Mouse (Mus musculus): ENCODE measurements around the gene Slc36a3. TPM values are rescaled to one million over a fixed set of nuclear protein-coding genes. Genes with fewer than 3 reads are reported as not detected.

The Slc36a3 gene
- not detected in 2 replicates for polyA plus RNA-seq (2014; fragmentation: Nextera tagmentation; extraction: Ambion mirVana)

- no peak for ATAC-seq (ENCODE audit: low FRiP score)
- Histone ChIP-seq H3K9ac (no peak within 1 kb of the TSS), H3K36me3 (replicated peaks; ENCODE audit: control insufficient read depth, insufficient read depth) (no peaks in the 10 kb centered on the region), H3K9me3 (ENCODE audit: control insufficient read depth, low read length) (no peaks in the 10 kb centered on the region), H3K27ac (no peak within 1 kb of the TSS), H3K4me1 (replicated peaks; ENCODE audit: control insufficient read depth, insufficient read depth, low read length) (no peaks in the 10 kb centered on the region), H3K27me3 (ENCODE audit: control insufficient read depth, insufficient read depth, low read length) (no peaks in the 10 kb centered on the region), H3K4me3 (replicated peaks; ENCODE audit: low read length) (no peak within 1 kb of the TSS), H3K4me2 (replicated peaks) (no peak within 1 kb of the TSS)
- DNase-seq (ENCODE audit: low spot score), result no peak
- 94% methylated on average over 3 of the region's 3 CpGs for WGBS
These were observed at the start of gene Slc36a3 for GRCm38 (mm10) chr11:55151608-55152007. TSS of gene Slc36a3 (minus strand) at chr11:55151708.

- DNase-seq (ENCODE audit: low spot score), result no peak
- no peaks in the 10 kb centered on the region for H3K9me3 ChIP-seq (ENCODE audit: control insufficient read depth, low read length)
- no peak overlapping the region for H3K4me3 ChIP-seq (replicated peaks; ENCODE audit: low read length)
- H3K9ac ChIP-seq, result no peak overlapping the region
- H3K4me1 ChIP-seq (replicated peaks; ENCODE audit: control insufficient read depth, insufficient read depth, low read length), result no peaks in the 10 kb centered on the region
- no peaks in the 10 kb centered on the region for H3K36me3 ChIP-seq (replicated peaks; ENCODE audit: control insufficient read depth, insufficient read depth)
- H3K27ac ChIP-seq, result no peak overlapping the region
- ATAC-seq (ENCODE audit: low FRiP score), result no peak
- H3K27me3 ChIP-seq (ENCODE audit: control insufficient read depth, insufficient read depth, low read length), result no peaks in the 10 kb centered on the region
- 81% methylated on average over 8 of the region's 8 CpGs for WGBS
- no peak overlapping the region for H3K4me2 ChIP-seq (replicated peaks)
These were observed 46.4 kb upstream of the Slc36a3 start for GRCm38 (mm10) chr11:55197740-55198510.

- DNase-seq (ENCODE audit: low spot score), result no peak
- WGBS, result 71% methylated on average over 6 of the region's 6 CpGs
These were observed 45.6 kb upstream of the Slc36a3 start for GRCm38 (mm10) chr11:55197086-55197485.

GRCm38 (mm10) chr11:55190216-55190615 lies 38.7 kb upstream of the Slc36a3 start:
- H3K9me3 ChIP-seq (ENCODE audit: control insufficient read depth, low read length), result no peaks in the 10 kb centered on the region

More at GRCm38 (mm10) chr11:55197086-55197485, 45.6 kb upstream of the Slc36a3 start:
- no peak overlapping the region for H3K9ac ChIP-seq
- H3K4me3 ChIP-seq (replicated peaks; ENCODE audit: low read length), result no peak overlapping the region
- no peak for ATAC-seq (ENCODE audit: low FRiP score)
- no peak overlapping the region for H3K27ac ChIP-seq
- no peaks in the 10 kb centered on the region for H3K9me3 ChIP-seq (ENCODE audit: control insufficient read depth, low read length)
- no peaks in the 10 kb centered on the region for H3K27me3 ChIP-seq (ENCODE audit: control insufficient read depth, insufficient read depth, low read length)
- no peaks in the 10 kb centered on the region for H3K4me1 ChIP-seq (replicated peaks; ENCODE audit: control insufficient read depth, insufficient read depth, low read length)
- no peak overlapping the region for H3K4me2 ChIP-seq (replicated peaks)
- no peaks in the 10 kb centered on the region for H3K36me3 ChIP-seq (replicated peaks; ENCODE audit: control insufficient read depth, insufficient read depth)

GRCm38 (mm10) chr11:55187777-55188176 lies 36.3 kb upstream of the Slc36a3 start:
- DNase-seq (ENCODE audit: low spot score) (no peak), ATAC-seq (ENCODE audit: low FRiP score) (no peak)
- H3K4me2 ChIP-seq (replicated peaks), result no peak overlapping the region
- H3K27ac ChIP-seq, result no peak overlapping the region
- H3K36me3 ChIP-seq (replicated peaks; ENCODE audit: control insufficient read depth, insufficient read depth), result no peaks in the 10 kb centered on the region
- H3K9me3 ChIP-seq (ENCODE audit: control insufficient read depth, low read length), result no peaks in the 10 kb centered on the region
- WGBS, result 83% methylated on average over 6 of the region's 6 CpGs
- no peak overlapping the region for H3K9ac ChIP-seq
- H3K27me3 ChIP-seq (ENCODE audit: control insufficient read depth, insufficient read depth, low read length), result no peaks in the 10 kb centered on the region
- no peak overlapping the region for H3K4me3 ChIP-seq (replicated peaks; ENCODE audit: low read length)
- H3K4me1 ChIP-seq (replicated peaks; ENCODE audit: control insufficient read depth, insufficient read depth, low read length), result no peaks in the 10 kb centered on the region

More at GRCm38 (mm10) chr11:55190216-55190615, 38.7 kb upstream of the Slc36a3 start:
- 90% methylated on average over 3 of the region's 3 CpGs for WGBS
- H3K4me1 ChIP-seq (replicated peaks; ENCODE audit: control insufficient read depth, insufficient read depth, low read length), result no peaks in the 10 kb centered on the region
- H3K4me3 ChIP-seq (replicated peaks; ENCODE audit: low read length), result no peak overlapping the region
- no peak overlapping the region for H3K27ac ChIP-seq
- no peaks in the 10 kb centered on the region for H3K27me3 ChIP-seq (ENCODE audit: control insufficient read depth, insufficient read depth, low read length)
- no peak overlapping the region for H3K9ac ChIP-seq
- H3K4me2 ChIP-seq (replicated peaks), result no peak overlapping the region
- ATAC-seq (ENCODE audit: low FRiP score) (no peak), DNase-seq (ENCODE audit: low spot score) (no peak)
- no peaks in the 10 kb centered on the region for H3K36me3 ChIP-seq (replicated peaks; ENCODE audit: control insufficient read depth, insufficient read depth)

- no peak overlapping the region for H3K27ac ChIP-seq
- no peaks in the 10 kb centered on the region for H3K4me1 ChIP-seq (replicated peaks; ENCODE audit: control insufficient read depth, insufficient read depth, low read length)
- no peak for DNase-seq (ENCODE audit: low spot score)
- no peak overlapping the region for H3K4me3 ChIP-seq (replicated peaks; ENCODE audit: low read length)
- no peak overlapping the region for H3K4me2 ChIP-seq (replicated peaks)
- H3K9me3 ChIP-seq (ENCODE audit: control insufficient read depth, low read length), result no peaks in the 10 kb centered on the region
- 88% methylated on average over 4 of the region's 4 CpGs for WGBS
- ATAC-seq (ENCODE audit: low FRiP score), result no peak
- H3K27me3 ChIP-seq (ENCODE audit: control insufficient read depth, insufficient read depth, low read length), result no peaks in the 10 kb centered on the region
- H3K36me3 ChIP-seq (replicated peaks; ENCODE audit: control insufficient read depth, insufficient read depth), result no peaks in the 10 kb centered on the region
- no peak overlapping the region for H3K9ac ChIP-seq
These were observed 35.8 kb upstream of the Slc36a3 start for GRCm38 (mm10) chr11:55187292-55187691.

- Histone ChIP-seq H3K9me3 (ENCODE audit: control insufficient read depth, low read length) (no peaks in the 10 kb centered on the region), H3K9ac (no peak within 1 kb of the TSS), H3K27ac (no peak within 1 kb of the TSS), H3K4me1 (replicated peaks; ENCODE audit: control insufficient read depth, insufficient read depth, low read length) (no peaks in the 10 kb centered on the region), H3K4me2 (replicated peaks) (no peak within 1 kb of the TSS), H3K4me3 (replicated peaks; ENCODE audit: low read length) (no peak within 1 kb of the TSS), H3K36me3 (replicated peaks; ENCODE audit: control insufficient read depth, insufficient read depth) (no peaks in the 10 kb centered on the region), H3K27me3 (ENCODE audit: control insufficient read depth, insufficient read depth, low read length) (no peaks in the 10 kb centered on the region)
- WGBS, result 28% methylated on average over 10 of the region's 10 CpGs
- DNase-seq (ENCODE audit: low spot score) (no peak), ATAC-seq (ENCODE audit: low FRiP score) (no peak)
These were observed 33.3 kb upstream of the Slc36a3 start, which contains the start of gene Slc36a2 for GRCm38 (mm10) chr11:55184733-55185291. TSS of gene Slc36a2 (minus strand) at chr11:55185077.

- no peak for ATAC-seq (ENCODE audit: low FRiP score)
- Histone ChIP-seq H3K4me2 (replicated peaks) (no peak overlapping the region), H3K9ac (no peak overlapping the region), H3K9me3 (ENCODE audit: control insufficient read depth, low read length) (no peaks in the 10 kb centered on the region), H3K27ac (no peak overlapping the region), H3K36me3 (replicated peaks; ENCODE audit: control insufficient read depth, insufficient read depth) (no peaks in the 10 kb centered on the region), H3K4me1 (replicated peaks; ENCODE audit: control insufficient read depth, insufficient read depth, low read length) (no peaks in the 10 kb centered on the region), H3K4me3 (replicated peaks; ENCODE audit: low read length) (no peak overlapping the region), H3K27me3 (ENCODE audit: control insufficient read depth, insufficient read depth, low read length) (no peaks in the 10 kb centered on the region)
- DNase-seq (ENCODE audit: low spot score), result no peak
- 91% methylated on average over 5 of the region's 5 CpGs for WGBS
These were observed 32.7 kb upstream of the Slc36a3 start for GRCm38 (mm10) chr11:55184246-55184645.

GRCm38 (mm10) chr11:55183124-55183523 lies 31.6 kb upstream of the Slc36a3 start:
- Histone ChIP-seq H3K9me3 (ENCODE audit: control insufficient read depth, low read length) (no peaks in the 10 kb centered on the region), H3K4me1 (replicated peaks; ENCODE audit: control insufficient read depth, insufficient read depth, low read length) (no peaks in the 10 kb centered on the region), H3K36me3 (replicated peaks; ENCODE audit: control insufficient read depth, insufficient read depth) (no peaks in the 10 kb centered on the region), H3K27ac (no peak overlapping the region), H3K27me3 (ENCODE audit: control insufficient read depth, insufficient read depth, low read length) (no peaks in the 10 kb centered on the region), H3K4me3 (replicated peaks; ENCODE audit: low read length) (no peak overlapping the region), H3K9ac (no peak overlapping the region), H3K4me2 (replicated peaks) (no peak overlapping the region)
- DNase-seq (ENCODE audit: low spot score) (no peak), ATAC-seq (ENCODE audit: low FRiP score) (no peak)
- 65% methylated on average over 7 of the region's 7 CpGs for WGBS
